Mouse (Mus musculus): ENCODE results near the gene Cyp11a1. TPM values are rescaled to one million over a fixed set of nuclear protein-coding genes. Genes with fewer than 3 reads are reported as not detected.

Cyp11a1 gene
- polyA plus RNA-seq, 1 experiment from 2014 or later: 0.13 TPM

- DNase-seq (peak; percentile 16), ATAC-seq (ENCODE audit: insufficient read depth) (peak; percentile 5; the same call in 1 of the 2 replicates)
- Histone ChIP-seq H3K9me3 (ENCODE audit: low read depth, low read length) (no peaks in the 10 kb centered on the region), H3K27ac (ENCODE audit: low read depth) (no peak overlapping the region), H3K4me2 (peak overlapping the region; percentile 62), H3K27me3 (ENCODE audit: insufficient read depth, low read length) (peaks cover 12% of the 10 kb centered on the region; the same call in 1 of the 2 replicates), H3K4me1 (ENCODE audit: insufficient read depth) (0 out of 2 replicates have a peak, but pooled peaks cover 2% of the 10 kb centered on the region), H3K36me3 (ENCODE audit: insufficient read depth) (no peaks in the 10 kb centered on the region), H3K9ac (no peak overlapping the region), H3K4me3 (ENCODE audit: low read depth, low read length) (peak overlapping the region; percentile 28)
- WGBS: 18% methylated on average over 13 of the region's 13 CpGs
- TF ChIP-seq CTCF (IDR thresholded peaks at IDR 0.05; ENCODE audit: low read depth): no peak
These were observed 8.6 kb upstream of the Cyp11a1 start for GRCm38 (mm10) chr9:57997511-57998031.

GRCm38 (mm10) chr9:57998032-57998659 lies 8.1 kb upstream of the Cyp11a1 start:
- peak overlapping the region; percentile 23; the same call in 1 of the 2 replicates for H3K9ac ChIP-seq
- WGBS: 2% methylated on average over 20 of the region's 20 CpGs

GRCm38 (mm10) chr9:57998685-57999084 lies 7.5 kb upstream of the Cyp11a1 start:
- Histone ChIP-seq H3K9me3 (ENCODE audit: low read depth, low read length) (no peaks in the 10 kb centered on the region), H3K36me3 (ENCODE audit: insufficient read depth) (no peaks in the 10 kb centered on the region), H3K4me1 (ENCODE audit: insufficient read depth) (0 out of 2 replicates have a peak, but pooled peaks cover 5% of the 10 kb centered on the region), H3K4me2 (no peak overlapping the region; the same call in 1 of the 2 replicates), H3K27ac (ENCODE audit: low read depth) (no peak overlapping the region), H3K4me3 (ENCODE audit: low read depth, low read length) (no peak overlapping the region), H3K9ac (no peak overlapping the region), H3K27me3 (ENCODE audit: insufficient read depth, low read length) (peaks cover 12% of the 10 kb centered on the region; the same call in 1 of the 2 replicates)
- no peak for ATAC-seq (ENCODE audit: insufficient read depth)
- no peak for DNase-seq
- no peak for TF ChIP-seq CTCF (IDR thresholded peaks at IDR 0.05; ENCODE audit: low read depth)
- 52% methylated on average over 2 of the region's 2 CpGs for WGBS

More at GRCm38 (mm10) chr9:57998032-57998659, 8.1 kb upstream of the Cyp11a1 start:
- peak; percentile 85 for TF ChIP-seq CTCF (IDR thresholded peaks at IDR 0.05; ENCODE audit: low read depth)
- ATAC-seq (ENCODE audit: insufficient read depth): peak; percentile 87
- peak overlapping the region; percentile 28 for H3K4me3 ChIP-seq (ENCODE audit: low read depth, low read length)
- peaks cover 12% of the 10 kb centered on the region; the same call in 1 of the 2 replicates for H3K27me3 ChIP-seq (ENCODE audit: insufficient read depth, low read length)
- H3K4me1 ChIP-seq (ENCODE audit: insufficient read depth): 0 out of 2 replicates have a peak, but pooled peaks cover 3% of the 10 kb centered on the region
- peak overlapping the region; percentile 62 for H3K4me2 ChIP-seq
- H3K36me3 ChIP-seq (ENCODE audit: insufficient read depth): no peaks in the 10 kb centered on the region
- no peak overlapping the region for H3K27ac ChIP-seq (ENCODE audit: low read depth)
- no peaks in the 10 kb centered on the region for H3K9me3 ChIP-seq (ENCODE audit: low read depth, low read length)
- DNase-seq: peak; percentile 92

- Histone ChIP-seq H3K4me2 (no peak overlapping the region), H3K9ac (no peak overlapping the region), H3K27me3 (ENCODE audit: insufficient read depth, low read length) (peaks cover 12% of the 10 kb centered on the region; the same call in 1 of the 2 replicates), H3K36me3 (ENCODE audit: insufficient read depth) (no peaks in the 10 kb centered on the region), H3K4me3 (ENCODE audit: low read depth, low read length) (no peak overlapping the region), H3K27ac (ENCODE audit: low read depth) (no peak overlapping the region), H3K4me1 (ENCODE audit: insufficient read depth) (0 out of 2 replicates have a peak, but pooled peaks cover 5% of the 10 kb centered on the region), H3K9me3 (ENCODE audit: low read depth, low read length) (no peaks in the 10 kb centered on the region)
- DNase-seq (no peak), ATAC-seq (ENCODE audit: insufficient read depth) (no peak)
- TF ChIP-seq CTCF (IDR thresholded peaks at IDR 0.05; ENCODE audit: low read depth): no peak
- 42% methylated on average over 2 of the region's 2 CpGs for WGBS
These were observed 6.5 kb upstream of the Cyp11a1 start for GRCm38 (mm10) chr9:57999676-58000075.

GRCm38 (mm10) chr9:58003272-58003671 lies 2.9 kb upstream of the Cyp11a1 start:
- Histone ChIP-seq H3K4me2 (no peak overlapping the region), H3K36me3 (ENCODE audit: insufficient read depth) (no peaks in the 10 kb centered on the region), H3K27ac (ENCODE audit: low read depth) (no peak overlapping the region), H3K27me3 (ENCODE audit: insufficient read depth, low read length) (no peaks in the 10 kb centered on the region), H3K9ac (no peak overlapping the region), H3K4me1 (ENCODE audit: insufficient read depth) (0 out of 2 replicates have a peak, but pooled peaks cover 2% of the 10 kb centered on the region), H3K4me3 (ENCODE audit: low read depth, low read length) (no peak overlapping the region), H3K9me3 (ENCODE audit: low read depth, low read length) (no peaks in the 10 kb centered on the region)
- ATAC-seq (ENCODE audit: insufficient read depth) (no peak), DNase-seq (peak; percentile 40)
- WGBS: 11% methylated on average over 2 of the region's 2 CpGs
- no peak for TF ChIP-seq CTCF (IDR thresholded peaks at IDR 0.05; ENCODE audit: low read depth)

- H3K4me3 ChIP-seq (ENCODE audit: low read depth, low read length): no peak overlapping the region
- H3K4me1 ChIP-seq (ENCODE audit: insufficient read depth): no peaks in the 10 kb centered on the region
- H3K9ac ChIP-seq: no peak overlapping the region
- no peaks in the 10 kb centered on the region for H3K9me3 ChIP-seq (ENCODE audit: low read depth, low read length)
- WGBS: 63% methylated on average over 12 of the region's 12 CpGs
- TF ChIP-seq CTCF (IDR thresholded peaks at IDR 0.05; ENCODE audit: low read depth): no peak
- H3K4me2 ChIP-seq: no peak overlapping the region; the same call in 1 of the 2 replicates
- no peaks in the 10 kb centered on the region for H3K27me3 ChIP-seq (ENCODE audit: insufficient read depth, low read length)
- no peak for DNase-seq
- no peaks in the 10 kb centered on the region for H3K36me3 ChIP-seq (ENCODE audit: insufficient read depth)
- peak; percentile 49; the same call in 1 of the 2 replicates for ATAC-seq (ENCODE audit: insufficient read depth)
- no peak overlapping the region for H3K27ac ChIP-seq (ENCODE audit: low read depth)
These were observed 2.3 kb downstream of the Cyp11a1 start for GRCm38 (mm10) chr9:58008336-58009014.

- ATAC-seq (ENCODE audit: insufficient read depth) (peak; percentile 68; the same call in 1 of the 2 replicates), DNase-seq (peak; percentile 64)
- Histone ChIP-seq H3K27me3 (ENCODE audit: insufficient read depth, low read length) (no peaks in the 10 kb centered on the region), H3K27ac (ENCODE audit: low read depth) (no peak overlapping the region), H3K9me3 (ENCODE audit: low read depth, low read length) (no peaks in the 10 kb centered on the region), H3K36me3 (ENCODE audit: insufficient read depth) (no peaks in the 10 kb centered on the region), H3K4me2 (peak overlapping the region; percentile 13; the same call in 1 of the 2 replicates), H3K4me3 (ENCODE audit: low read depth, low read length) (no peak overlapping the region), H3K9ac (no peak overlapping the region), H3K4me1 (ENCODE audit: insufficient read depth) (no peaks in the 10 kb centered on the region)
- 7% methylated on average over 6 of the region's 6 CpGs for WGBS
- no peak for TF ChIP-seq CTCF (IDR thresholded peaks at IDR 0.05; ENCODE audit: low read depth)
These were observed 2.8 kb downstream of the Cyp11a1 start for GRCm38 (mm10) chr9:58009015-58009362.
